Mouse (Mus musculus): ENCODE results near the gene Ptprd.

DNA sequence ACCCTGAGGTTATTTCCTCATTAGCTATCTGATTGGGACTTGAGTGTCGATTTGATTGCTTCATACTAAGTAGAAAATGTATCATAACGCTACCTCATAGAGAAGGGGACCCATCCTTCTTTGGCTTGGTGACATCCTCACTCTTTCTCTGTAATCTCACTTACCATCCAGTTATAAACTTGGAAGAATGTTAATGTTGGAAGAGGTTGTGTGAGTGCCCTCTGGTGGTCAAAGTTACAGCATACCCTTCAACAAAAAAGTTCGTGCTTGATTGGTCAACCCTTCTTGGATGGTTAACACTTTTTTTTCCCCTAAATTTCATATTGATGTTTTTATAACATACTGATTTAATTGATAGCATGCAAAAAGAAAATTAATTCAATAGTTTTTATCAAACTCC, 1263.5 kb downstream of the Ptprd start:
- TF ChIP-seq CTCF (IDR thresholded peaks at IDR 0.05; ENCODE audit: insufficient read depth, low read depth, low read length) (no peak), POLR2A (IDR thresholded peaks at IDR 0.05; ENCODE audit: insufficient read depth, low read depth, low read length) (no peak)

Measured in olfactory bulb, adult 2 months (tissue).